Mouse (Mus musculus) stomach, embryonic 16.5 days (tissue): ENCODE measurements around the gene Shkbp1. TPM values are rescaled to one million over a fixed set of nuclear protein-coding genes. Genes with fewer than 3 reads are reported as not detected.

Experiments
- ATAC-seq: fragments of 200-750 bp; cut with Nextera tagmentation; 2 replicates; pipeline ENCODE4 v1.8.0; 2017; ENCODE audit warnings: moderate number of reproducible peaks, moderate TSS enrichment; ENCODE audit not compliant: insufficient read depth, low FRiP score
- H3K27ac ChIP-seq: fragments of 300-500 bp; sonication (generic); 2 replicates; pipeline ENCODE4 v1.5.1; 2014; ENCODE audit warnings: low read length
- H3K27me3 ChIP-seq: fragments of 300-500 bp; sonication (generic); 2 replicates; pipeline ENCODE4 v1.6.1; 2014; ENCODE audit warnings: low read length, control low read depth, mixed read lengths; ENCODE audit not compliant: control insufficient read depth, insufficient read depth
- H3K36me3 ChIP-seq: fragments of 300-500 bp; sonication (generic); 2 replicates; pipeline ENCODE4 v1.6.1; 2014; ENCODE audit warnings: low read length; ENCODE audit not compliant: control insufficient read depth, insufficient read depth
- H3K4me1 ChIP-seq: fragments of 300-500 bp; sonication (generic); 2 replicates; pipeline ENCODE4 v1.6.1; 2014; ENCODE audit warnings: low read length, control low read depth, mixed read lengths; ENCODE audit not compliant: control insufficient read depth, insufficient read depth
- H3K4me2 ChIP-seq: fragments of 300-500 bp; sonication (generic); 2 replicates; pipeline ENCODE4 v1.6.1; 2014; ENCODE audit warnings: low read depth, low read length, mixed read lengths
- H3K4me3 ChIP-seq: fragments of 300-500 bp; sonication (generic); replicated peaks from 2 replicates; pipeline ENCODE4 v1.5.1; 2014; ENCODE audit warnings: mild to moderate bottlenecking, low read length
- H3K9ac ChIP-seq: fragments of 300-500 bp; sonication (generic); 2 replicates; pipeline ENCODE4 v1.6.1; 2014; ENCODE audit warnings: low read length
- H3K9me3 ChIP-seq: fragments of 300-500 bp; sonication (generic); replicated peaks from 2 replicates; pipeline ENCODE4 v1.6.1; 2016; ENCODE audit warnings: low read length, control low read depth; ENCODE audit not compliant: control insufficient read depth
- WGBS: fragments of 180-500 bp; shearing (Covaris S2); extraction: QIAGEN DNeasy Blood & Tissue Kit; methylation state at CpG from one replicate; pipeline ENCODE4 v1.1.7; 2014; 5-methylcytosine and 5-hydroxymethylcytosine counted together
- polyA plus RNA-seq: library from polyadenylated mRNA; unstranded; fragments of >200 nt; fragmentation: Nextera tagmentation; extraction: Ambion mirVana; gene quantifications from 2 replicates; pipeline ENCODE4 v1.2.1, GENCODE M21; 2015

The Shkbp1 gene
- polyA plus RNA-seq, 1 experiment from 2014 or later: 41.0 TPM

DNA sequence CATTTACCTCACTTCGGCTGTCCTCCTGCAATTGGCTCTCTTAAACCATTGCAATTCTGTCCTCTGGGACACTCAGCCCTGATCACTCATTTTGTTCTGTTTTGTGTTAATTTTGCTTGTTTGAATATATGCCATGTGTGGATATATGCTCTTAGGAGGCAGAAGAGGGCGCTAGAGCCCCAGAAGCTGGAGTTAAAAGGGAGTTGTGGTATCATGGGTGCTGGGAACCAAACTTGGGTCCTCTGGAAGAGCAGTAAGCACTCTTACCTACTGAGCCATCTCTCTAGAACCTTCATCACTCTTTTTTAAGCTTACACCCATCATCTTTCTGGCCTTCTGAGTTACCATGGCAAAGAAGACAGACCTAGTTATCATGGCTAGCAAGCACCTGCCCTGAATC is 3.3 kb upstream of the Shkbp1 start:
- Histone ChIP-seq H3K9ac (no peak overlapping the region), H3K27me3 (peaks cover 14% of the 10 kb centered on the region), H3K4me3 (no peak overlapping the region), H3K27ac (no peak overlapping the region), H3K4me2 (no peak overlapping the region), H3K4me1 (peaks cover 34% of the 10 kb centered on the region), H3K36me3 (no peaks in the 10 kb centered on the region), H3K9me3 (no peaks in the 10 kb centered on the region)
- 65% methylated on average over 2 of the region's 2 CpGs for WGBS
- ATAC-seq: no peak

GRCm38 (mm10) chr7:27357595-27357978 is 1.8 kb upstream of the Shkbp1 start:
- WGBS: 14% methylated on average over 3 of the region's 3 CpGs
- Histone ChIP-seq H3K9ac (peak overlapping the region; percentile 72; the same call in 1 of the 2 replicates), H3K4me3 (peak overlapping the region; percentile 73), H3K36me3 (no peaks in the 10 kb centered on the region), H3K4me1 (peaks cover 33% of the 10 kb centered on the region), H3K9me3 (no peaks in the 10 kb centered on the region), H3K4me2 (peak overlapping the region; percentile 89), H3K27me3 (no peaks in the 10 kb centered on the region; the same call in 1 of the 2 replicates), H3K27ac (peak overlapping the region; percentile 96)
- ATAC-seq: no peak

- no peaks in the 10 kb centered on the region for H3K36me3 ChIP-seq
- peak within 1 kb of the TSS; percentile 72 for H3K9ac ChIP-seq
- H3K4me3 ChIP-seq: peak within 1 kb of the TSS; percentile 73
- no peaks in the 10 kb centered on the region; the same call in 1 of the 2 replicates for H3K27me3 ChIP-seq
- no peak for ATAC-seq
- WGBS: 2% methylated on average over 27 of the region's 27 CpGs
- H3K9me3 ChIP-seq: no peaks in the 10 kb centered on the region
- peaks cover 33% of the 10 kb centered on the region for H3K4me1 ChIP-seq
- H3K4me2 ChIP-seq: peak within 1 kb of the TSS; percentile 89
- H3K27ac ChIP-seq: peak within 1 kb of the TSS; percentile 96
Observed at GRCm38 (mm10) chr7:27356861-27357594, 1.2 kb upstream of the Shkbp1 start, which contains the start of gene Gm20479. TSS of gene Gm20479 (minus strand) at chr7:27357419.

- peak overlapping the region; percentile 73 for H3K4me3 ChIP-seq
- WGBS: under 1% methylated on average over 16 of the region's 16 CpGs
- peak overlapping the region; percentile 96 for H3K27ac ChIP-seq
- H3K27me3 ChIP-seq: no peaks in the 10 kb centered on the region
- no peaks in the 10 kb centered on the region for H3K36me3 ChIP-seq
- peak overlapping the region; percentile 72 for H3K9ac ChIP-seq
- peak overlapping the region; percentile 89 for H3K4me2 ChIP-seq
- peaks cover 30% of the 10 kb centered on the region for H3K4me1 ChIP-seq
- ATAC-seq: peak; percentile 42
- no peaks in the 10 kb centered on the region for H3K9me3 ChIP-seq
Observed at GRCm38 (mm10) chr7:27356248-27356647, 429 bp upstream of the Shkbp1 start.

DNA sequence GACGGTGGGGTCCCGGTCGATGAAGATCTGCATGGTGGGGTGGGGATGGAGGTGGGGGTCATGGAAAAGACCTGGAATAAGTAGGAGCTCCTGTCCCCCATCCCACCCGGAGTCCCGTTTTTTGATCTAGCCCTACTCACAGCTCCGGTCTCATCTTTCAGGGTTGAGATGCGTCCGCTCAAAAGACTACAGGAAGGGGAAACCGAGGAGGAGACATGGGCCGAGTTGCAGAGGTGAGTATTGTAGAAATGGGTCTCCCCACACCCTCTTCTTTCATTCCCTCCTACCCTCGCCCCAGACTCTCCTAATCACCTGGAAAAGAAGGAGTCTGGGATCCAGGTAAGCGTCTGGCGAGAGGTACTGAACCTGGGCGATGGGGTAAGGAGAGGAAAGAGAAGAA is 558 bp downstream of the Shkbp1 start:
- WGBS: 5% methylated on average over 14 of the region's 14 CpGs

GRCm38 (mm10) chr7:27354783-27355182 is 1.0 kb downstream of the Shkbp1 start:
- Histone ChIP-seq H3K27ac (no peak overlapping the region), H3K27me3 (no peaks in the 10 kb centered on the region), H3K4me3 (peak overlapping the region; percentile 73), H3K4me1 (peaks cover 30% of the 10 kb centered on the region), H3K36me3 (no peaks in the 10 kb centered on the region), H3K4me2 (peak overlapping the region; percentile 89), H3K9ac (peak overlapping the region; percentile 3; the same call in 1 of the 2 replicates), H3K9me3 (no peaks in the 10 kb centered on the region)
- 43% methylated on average over 4 of the region's 4 CpGs for whole genome bisulfite sequencing
- no peak for ATAC-seq

More for the DNA sequence above, 558 bp downstream of the Shkbp1 start:
- peak overlapping the region; percentile 89 for H3K4me2 ChIP-seq
- peak overlapping the region; percentile 73 for H3K4me3 ChIP-seq
- no peak for ATAC-seq
- peak overlapping the region; percentile 76 for H3K9ac ChIP-seq
- H3K36me3 ChIP-seq: no peaks in the 10 kb centered on the region
- H3K4me1 ChIP-seq: peaks cover 30% of the 10 kb centered on the region
- no peaks in the 10 kb centered on the region for H3K9me3 ChIP-seq
- no peaks in the 10 kb centered on the region for H3K27me3 ChIP-seq
- H3K27ac ChIP-seq: peak overlapping the region; percentile 47; the same call in 1 of the 2 replicates

GRCm38 (mm10) chr7:27354144-27354543 is 1.7 kb downstream of the Shkbp1 start:
- peak overlapping the region; percentile 89 for H3K4me2 ChIP-seq
- WGBS: 27% methylated on average over 6 of the region's 6 CpGs
- no peak for ATAC-seq
- no peak overlapping the region; the same call in 1 of the 2 replicates for H3K9ac ChIP-seq
- H3K4me3 ChIP-seq: peak overlapping the region; percentile 13; the same call in 1 of the 2 replicates
- H3K27me3 ChIP-seq: no peaks in the 10 kb centered on the region
- no peaks in the 10 kb centered on the region for H3K9me3 ChIP-seq
- no peak overlapping the region for H3K27ac ChIP-seq
- peaks cover 30% of the 10 kb centered on the region for H3K4me1 ChIP-seq
- H3K36me3 ChIP-seq: no peaks in the 10 kb centered on the region

DNA sequence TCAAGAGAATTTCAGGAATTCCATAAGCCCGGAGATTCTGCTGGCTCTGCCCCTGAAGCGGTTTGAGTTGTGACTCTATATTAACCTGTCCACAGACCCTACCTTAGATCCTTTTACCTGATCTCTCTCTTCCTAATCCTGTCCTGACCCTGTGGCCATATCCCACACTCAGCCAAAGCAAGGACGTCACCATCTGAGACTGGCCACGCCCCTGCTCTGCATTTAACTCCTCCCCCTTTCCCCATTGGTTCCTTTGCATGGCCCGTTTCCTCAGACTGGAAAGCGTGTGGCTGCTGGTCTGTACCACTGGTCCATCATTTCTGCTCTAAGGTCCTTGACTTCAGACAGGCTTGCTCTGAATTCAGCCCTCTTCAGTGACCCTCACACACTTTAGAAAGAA is 10.4 kb downstream of the Shkbp1 start:
- Histone ChIP-seq H3K27me3 (no peaks in the 10 kb centered on the region), H3K9ac (no peak overlapping the region), H3K36me3 (no peaks in the 10 kb centered on the region), H3K4me1 (no peaks in the 10 kb centered on the region), H3K4me3 (no peak overlapping the region), H3K9me3 (no peaks in the 10 kb centered on the region), H3K4me2 (no peak overlapping the region), H3K27ac (no peak overlapping the region)
- 29% methylated on average over 6 of the region's 6 CpGs for WGBS
- ATAC-seq: no peak

DNA sequence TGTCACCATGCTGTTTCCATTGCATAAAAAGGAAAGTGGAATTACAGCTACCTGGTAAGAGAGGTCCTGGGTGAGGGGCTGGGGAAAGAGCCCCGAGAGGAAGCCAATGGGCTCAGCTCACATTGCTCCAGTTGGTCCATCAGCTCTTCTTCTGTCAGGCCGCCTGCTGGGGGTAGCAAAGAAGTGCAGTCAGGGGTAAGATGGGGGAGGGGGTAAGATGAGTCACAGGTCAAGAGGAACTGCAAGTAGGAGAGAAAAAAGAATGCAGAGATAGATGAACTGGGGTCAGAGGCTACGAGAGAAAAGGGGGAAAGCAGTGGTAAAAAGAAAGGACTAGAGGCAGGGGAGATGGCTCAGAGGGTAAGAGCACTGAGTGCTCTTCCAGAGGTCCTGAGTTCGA is 13.2 kb downstream of the Shkbp1 start:
- H3K4me1 ChIP-seq: peaks cover 4% of the 10 kb centered on the region; the same call in 1 of the 2 replicates
- H3K36me3 ChIP-seq: no peaks in the 10 kb centered on the region
- no peak overlapping the region for H3K4me3 ChIP-seq
- no peak overlapping the region for H3K4me2 ChIP-seq
- peaks cover 4% of the 10 kb centered on the region; the same call in 1 of the 2 replicates for H3K27me3 ChIP-seq
- H3K9me3 ChIP-seq: no peaks in the 10 kb centered on the region
- no peak overlapping the region for H3K9ac ChIP-seq
- no peak for ATAC-seq
- 50% methylated on average over 4 of the region's 4 CpGs for WGBS
- H3K27ac ChIP-seq: no peak overlapping the region
